Mouse (Mus musculus) midbrain, postnatal 0 days (tissue): ENCODE measurements around the gene Dok7. TPM values are rescaled to one million over a fixed set of nuclear protein-coding genes. Genes with fewer than 3 reads are reported as not detected.
A peak's percentile ranks its signal among the peaks of the same experiment; 100 is the strongest.

Source experiments
- ATAC-seq: fragments of 200-750 bp; cut with Nextera tagmentation; 2 replicates; pipeline ENCODE4 v1.8.0; 2017; ENCODE audit warnings: moderate number of reproducible peaks, mild to moderate bottlenecking, moderate TSS enrichment, moderate library complexity; ENCODE audit not compliant: low FRiP score
- DNase-seq: peaks from one replicate; pipeline ENCODE4 v3.0.0-alpha.2; 2015; ENCODE audit warnings: low spot score
- H3K27ac ChIP-seq: fragments of 300-500 bp; sonication (generic); 2 replicates; pipeline ENCODE4 v1.5.1; 2014; ENCODE audit warnings: low read depth, mild to moderate bottlenecking, low read length, mixed read lengths
- H3K27me3 ChIP-seq: fragments of 300-500 bp; sonication (generic); 2 replicates; pipeline ENCODE4 v1.6.1; 2014; ENCODE audit warnings: low read length, control low read depth, mixed read lengths; ENCODE audit not compliant: insufficient read depth
- H3K36me3 ChIP-seq: fragments of 300-500 bp; sonication (generic); 2 replicates; pipeline ENCODE4 v1.6.1; 2014; ENCODE audit warnings: low read length, control low read depth, mixed read lengths; ENCODE audit not compliant: insufficient read depth
- H3K4me1 ChIP-seq: fragments of 300-500 bp; sonication (generic); 2 replicates; pipeline ENCODE4 v1.6.1; 2014; ENCODE audit warnings: mild to moderate bottlenecking, control low read depth, antibody characterized with exemption, low read length, mixed read lengths; ENCODE audit not compliant: insufficient read depth
- H3K4me2 ChIP-seq: fragments of 300-500 bp; sonication (generic); 2 replicates; pipeline ENCODE4 v1.6.1; 2014; ENCODE audit warnings: low read depth, mild to moderate bottlenecking, low read length, mixed read lengths; ENCODE audit not compliant: poor library complexity, severe bottlenecking
- H3K4me3 ChIP-seq: fragments of 300-500 bp; sonication (generic); 2 replicates; pipeline ENCODE4 v1.5.1; 2014; ENCODE audit warnings: low read depth, mild to moderate bottlenecking, low read length, moderate library complexity
- H3K9ac ChIP-seq: fragments of 300-500 bp; sonication (generic); replicated peaks from 2 replicates; pipeline ENCODE4 v1.6.1; 2014; ENCODE audit warnings: mild to moderate bottlenecking, low read length, moderate library complexity, mixed read lengths; ENCODE audit not compliant: poor library complexity, severe bottlenecking
- H3K9me3 ChIP-seq: fragments of 300-500 bp; sonication (generic); 2 replicates; pipeline ENCODE4 v1.6.1; 2016; ENCODE audit warnings: low read length, control low read depth
- CTCF ChIP-seq: IDR thresholded peaks from 2 replicates; pipeline ENCODE4 v1.5.1; 2016; ENCODE audit warnings: antibody characterized with exemption, mild to moderate bottlenecking
- WGBS: fragments of 180-500 bp; shearing (Covaris S2); extraction: QIAGEN DNeasy Blood & Tissue Kit; methylation state at CpG from one replicate; pipeline ENCODE4 v1.1.7; 2014; 5-methylcytosine and 5-hydroxymethylcytosine counted together
- polyA plus RNA-seq: library from polyadenylated mRNA; unstranded; fragments of >200 nt; fragmentation: Nextera tagmentation; extraction: Ambion mirVana; gene quantifications from 2 replicates; pipeline ENCODE4 v1.2.1, GENCODE M21; 2015
- total RNA-seq: library from RNA; depleted of rRNA; stranded (reverse); fragments of >200 nt; gene quantifications from 2 replicates; pipeline ENCODE4 v1.2.3, GENCODE M21; 2014; rRNA removed

The Dok7 gene
- 22.1 and 25.1 TPM in 2 replicates for total RNA-seq
- polyA plus RNA-seq: 10.8 and 11.1 TPM in 2 replicates

GRCm38 (mm10) chr5:35056604-35057432 is at the start of gene Dok7:
Dok7 (plus strand) TSS chr5:35056766.
- peak; percentile 72 for TF ChIP-seq CTCF
- under 1% methylated on average over 39 of the region's 74 CpGs for WGBS
- ATAC-seq (peak; percentile 79), DNase-seq (peak; percentile 83)
- peaks cover 7% of the 10 kb centered on the region; the same call in 1 of the 2 replicates for H3K4me1 ChIP-seq
- peak within 1 kb of the TSS; percentile 55 for H3K27ac ChIP-seq
- H3K9ac ChIP-seq: peak within 1 kb of the TSS; percentile 84
- no peaks in the 10 kb centered on the region for H3K9me3 ChIP-seq
- H3K36me3 ChIP-seq: no peaks in the 10 kb centered on the region
- H3K4me2 ChIP-seq: peak within 1 kb of the TSS; percentile 88
- no peaks in the 10 kb centered on the region for H3K27me3 ChIP-seq
- H3K4me3 ChIP-seq: peak within 1 kb of the TSS; percentile 55

- Histone ChIP-seq H3K27me3 (no peaks in the 10 kb centered on the region), H3K4me3 (no peak overlapping the region), H3K4me1 (peaks cover 7% of the 10 kb centered on the region; the same call in 1 of the 2 replicates), H3K9me3 (no peaks in the 10 kb centered on the region), H3K27ac (no peak overlapping the region), H3K36me3 (peaks cover 3% of the 10 kb centered on the region; the same call in 1 of the 2 replicates), H3K4me2 (no peak overlapping the region), H3K9ac (no peak overlapping the region)
- no peak for TF ChIP-seq CTCF
- DNase-seq (no peak), ATAC-seq (no peak)
- 95% methylated on average over 4 of the region's 4 CpGs for WGBS
Measured at GRCm38 (mm10) chr5:35009163-35009562, 47.4 kb upstream of the Dok7 start.

DNA sequence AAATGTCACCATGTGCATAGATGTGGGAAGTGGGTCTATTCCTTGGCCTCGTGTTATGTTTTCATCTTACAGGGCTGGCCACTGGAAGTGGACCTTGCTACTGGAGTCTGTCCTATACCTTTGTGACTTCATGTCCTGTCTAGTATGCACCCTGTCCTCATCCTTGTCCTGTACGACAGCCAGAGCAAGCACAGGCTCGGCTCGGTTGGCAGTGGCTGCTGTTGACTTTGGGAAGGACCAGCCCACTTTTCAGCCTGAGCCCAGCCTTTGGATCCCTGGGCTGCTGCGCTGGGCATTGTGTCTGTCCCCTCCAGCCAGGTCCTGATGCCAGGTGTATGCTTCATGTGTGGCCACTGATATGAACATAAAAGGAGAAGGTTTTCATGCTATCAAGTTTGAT is 45.9 kb upstream of the Dok7 start:
- no peaks in the 10 kb centered on the region for H3K27me3 ChIP-seq
- no peaks in the 10 kb centered on the region for H3K9me3 ChIP-seq
- no peak for ATAC-seq
- WGBS: 71% methylated on average over 5 of the region's 5 CpGs
- peaks cover 3% of the 10 kb centered on the region; the same call in 1 of the 2 replicates for H3K36me3 ChIP-seq
- H3K4me3 ChIP-seq: no peak overlapping the region
- no peak for TF ChIP-seq CTCF
- peaks cover 10% of the 10 kb centered on the region; the same call in 1 of the 2 replicates for H3K4me1 ChIP-seq
- no peak overlapping the region for H3K27ac ChIP-seq
- H3K4me2 ChIP-seq: no peak overlapping the region
- no peak overlapping the region for H3K9ac ChIP-seq
- DNase-seq: no peak

- no peaks in the 10 kb centered on the region for H3K27me3 ChIP-seq
- DNase-seq (peak; percentile 52), ATAC-seq (no peak)
- H3K36me3 ChIP-seq: peaks cover 3% of the 10 kb centered on the region; the same call in 1 of the 2 replicates
- 82% methylated on average over 6 of the region's 6 CpGs for WGBS
- H3K4me3 ChIP-seq: no peak overlapping the region
- no peak overlapping the region for H3K4me2 ChIP-seq
- no peaks in the 10 kb centered on the region for H3K9me3 ChIP-seq
- H3K4me1 ChIP-seq: peaks cover 10% of the 10 kb centered on the region; the same call in 1 of the 2 replicates
- H3K27ac ChIP-seq: no peak overlapping the region
- H3K9ac ChIP-seq: no peak overlapping the region
- no peak for TF ChIP-seq CTCF
Measured at GRCm38 (mm10) chr5:35011156-35011923, 45.2 kb upstream of the Dok7 start.

- no peak for ATAC-seq
- Histone ChIP-seq H3K9ac (no peak overlapping the region), H3K9me3 (no peaks in the 10 kb centered on the region), H3K27me3 (no peaks in the 10 kb centered on the region), H3K4me2 (no peak overlapping the region), H3K4me1 (peaks cover 10% of the 10 kb centered on the region; the same call in 1 of the 2 replicates), H3K36me3 (peaks cover 2% of the 10 kb centered on the region; the same call in 1 of the 2 replicates), H3K27ac (no peak overlapping the region), H3K4me3 (no peak overlapping the region)
- DNase-seq: no peak
- 28% methylated on average over 6 of the region's 6 CpGs for WGBS
- no peak for TF ChIP-seq CTCF
Measured at GRCm38 (mm10) chr5:35014036-35014435, 42.5 kb upstream of the Dok7 start.
